Mouse (Mus musculus): ENCODE measurements around the gene St3gal6.
A peak's percentile ranks its signal among the peaks of the same experiment; 100 is the strongest.
"Not testable (repeated sequence)": the region's sequence is repeated elsewhere in the genome, so short reads cannot be mapped to it uniquely, and the experiment has no call there.

The St3gal6 gene

GRCm38 (mm10) chr16:58474875-58475274 lies 49.2 kb downstream of the St3gal6 start:
- no peak for DNase-seq

GRCm38 (mm10) chr16:58470841-58471240 lies 53.2 kb downstream of the St3gal6 start:
- no peak for DNase-seq

GRCm38 (mm10) chr16:58470061-58470460 lies 54.0 kb downstream of the St3gal6 start:
- no peak for DNase-seq

GRCm38 (mm10) chr16:58465412-58465811 lies 58.6 kb downstream of the St3gal6 start:
- DNase-seq: no peak

GRCm38 (mm10) chr16:58464051-58464450 lies 60.0 kb downstream of the St3gal6 start:
- peak; percentile 63 for DNase-seq

GRCm38 (mm10) chr16:58462519-58462918 lies 61.5 kb downstream of the St3gal6 start:
- no peak for DNase-seq

- no peak for DNase-seq
Observed at GRCm38 (mm10) chr16:58461856-58462518, 62.1 kb downstream of the St3gal6 start.

GRCm38 (mm10) chr16:58460386-58460785 lies 63.7 kb downstream of the St3gal6 start:
- DNase-seq: no peak

- not testable (repeated sequence) for DNase-seq
Observed at GRCm38 (mm10) chr16:58459966-58460365, 64.1 kb downstream of the St3gal6 start.

- DNase-seq: no peak
Observed at GRCm38 (mm10) chr16:58456991-58457390, 67.1 kb downstream of the St3gal6 start.

GRCm38 (mm10) chr16:58456445-58456844 lies 67.6 kb downstream of the St3gal6 start:
- no peak for DNase-seq

- DNase-seq: no peak
Observed at GRCm38 (mm10) chr16:58455118-58455517, 68.9 kb downstream of the St3gal6 start.

- peak; percentile 57 for DNase-seq
Observed at GRCm38 (mm10) chr16:58454617-58455016, 69.4 kb downstream of the St3gal6 start.

- DNase-seq: no peak
Observed at GRCm38 (mm10) chr16:58453820-58454219, 70.2 kb downstream of the St3gal6 start.

- DNase-seq: peak; percentile 45
Observed at GRCm38 (mm10) chr16:58453138-58453537, 70.9 kb downstream of the St3gal6 start.

GRCm38 (mm10) chr16:58451647-58452046 lies 72.4 kb downstream of the St3gal6 start:
- DNase-seq: no peak

- no peak for DNase-seq
Observed at GRCm38 (mm10) chr16:58450648-58451047, 73.4 kb downstream of the St3gal6 start.

GRCm38 (mm10) chr16:58449073-58449472 lies 75.0 kb downstream of the St3gal6 start:
- no peak for DNase-seq

- DNase-seq: no peak
Observed at GRCm38 (mm10) chr16:58446281-58447259, 77.5 kb downstream of the St3gal6 start.

GRCm38 (mm10) chr16:58444735-58445134 lies 79.3 kb downstream of the St3gal6 start:
- DNase-seq: no peak

GRCm38 (mm10) chr16:58432384-58432783 lies 91.7 kb downstream of the St3gal6 start:
- no peak for DNase-seq

GRCm38 (mm10) chr16:58430246-58430645 lies 93.8 kb downstream of the St3gal6 start:
- no peak for DNase-seq

- peak; percentile 51 for DNase-seq
Observed at GRCm38 (mm10) chr16:58421696-58422354, 102.2 kb downstream of the St3gal6 start.
